Mouse (Mus musculus) spleen, adult 2 months (tissue): ENCODE measurements around the gene Mapkapk2.

Experiments
- CTCF ChIP-seq: fragments of 200-500 bp; IDR thresholded peaks from 2 replicates; pipeline ENCODE4 v1.5.1; 2011; ENCODE audit warnings: mild to moderate bottlenecking, inconsistent platforms; ENCODE audit not compliant: insufficient read depth, insufficient read length, insufficient replicate concordance; ENCODE audit errors: extremely low read depth
- POLR2A ChIP-seq: fragments of 200-500 bp; IDR thresholded peaks from 2 replicates; pipeline ENCODE4 v1.6.1; 2011; ENCODE audit warnings: low read depth, low read length, inconsistent platforms

- no peak for TF ChIP-seq POLR2A
- no peak for TF ChIP-seq CTCF
These were observed 16.9 kb downstream of the Mapkapk2 start for GRCm38 (mm10) chr1:131080686-131081085.
